Mouse (Mus musculus) liver, embryonic 12.5 days (tissue): Measurements from ENCODE around the gene Clec4e. TPM values are rescaled to one million over a fixed set of nuclear protein-coding genes. Genes with fewer than 3 reads are reported as not detected.
"Not testable (repeated sequence)": the region's sequence is repeated elsewhere in the genome, so short reads cannot be mapped to it uniquely, and the experiment has no call there.

ENCODE experiments used
- ATAC-seq: fragments of 200-750 bp; cut with Nextera tagmentation; 2 replicates; pipeline ENCODE4 v1.8.0; 2017; ENCODE audit warnings: moderate number of reproducible peaks, mild to moderate bottlenecking, moderate library complexity
- H3K27ac ChIP-seq: fragments of 300-500 bp; sonication (generic); 2 replicates; pipeline ENCODE4 v1.5.1; 2016; ENCODE audit warnings: mild to moderate bottlenecking
- H3K27me3 ChIP-seq: fragments of 300-500 bp; sonication (generic); replicated peaks from 2 replicates; pipeline ENCODE4 v1.6.1; 2016; ENCODE audit warnings: mild to moderate bottlenecking, moderate library complexity
- H3K36me3 ChIP-seq: fragments of 300-500 bp; sonication (generic); 2 replicates; pipeline ENCODE4 v1.6.1; 2016; ENCODE audit warnings: mild to moderate bottlenecking, moderate library complexity
- H3K4me1 ChIP-seq: fragments of 300-500 bp; sonication (generic); 2 replicates; pipeline ENCODE4 v1.6.1; 2016
- H3K4me2 ChIP-seq: fragments of 300-500 bp; sonication (generic); 2 replicates; pipeline ENCODE4 v1.6.1; 2016; ENCODE audit warnings: mild to moderate bottlenecking, moderate library complexity
- H3K4me3 ChIP-seq: fragments of 300-500 bp; sonication (generic); 2 replicates; pipeline ENCODE4 v1.5.1; 2016; ENCODE audit warnings: mild to moderate bottlenecking, moderate library complexity
- H3K9ac ChIP-seq: fragments of 300-500 bp; sonication (generic); 2 replicates; pipeline ENCODE4 v1.6.1; 2016; ENCODE audit warnings: mild to moderate bottlenecking, moderate library complexity
- H3K9me3 ChIP-seq: fragments of 300-500 bp; sonication (generic); replicated peaks from 2 replicates; pipeline ENCODE4 v1.6.1; 2016; ENCODE audit warnings: mild to moderate bottlenecking, moderate library complexity
- WGBS: fragments of 180-500 bp; shearing (Covaris S2); methylation state at CpG from one replicate; pipeline ENCODE4 v1.1.7; 2016; ENCODE audit not compliant: insufficient replicate concordance; 5-methylcytosine and 5-hydroxymethylcytosine counted together
- polyA plus RNA-seq: library from polyadenylated mRNA; unstranded; fragments of >200 nt; fragmentation: Nextera tagmentation; extraction: Ambion mirVana; gene quantifications from 2 replicates; pipeline ENCODE4 v1.2.1, GENCODE M21; 2016

The Clec4e gene
- polyA plus RNA-seq, 1 experiment from 2014 or later, result 0.60 TPM

DNA sequence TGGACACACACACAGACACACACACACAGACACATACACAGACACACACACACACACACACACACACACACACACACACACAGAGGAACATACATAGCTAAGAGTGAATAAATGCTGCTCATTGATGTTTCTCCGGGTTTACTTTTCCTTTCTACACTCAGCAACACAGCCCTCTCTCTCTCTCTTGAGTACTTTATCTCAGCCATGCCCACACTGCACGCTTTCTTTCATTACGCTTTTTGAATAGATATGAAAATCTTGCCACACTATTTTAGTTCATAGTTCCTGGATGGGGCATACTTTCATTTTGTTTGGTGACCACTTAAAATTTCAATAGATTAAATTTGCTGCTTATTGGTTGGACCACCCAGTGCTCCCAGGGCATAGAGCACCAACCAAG is 25.5 kb downstream of the Clec4e start:
- 65% methylated on average over 3 of the region's 3 CpGs for WGBS
- no peak overlapping the region for H3K4me2 ChIP-seq
- H3K36me3 ChIP-seq, result no peaks in the 10 kb centered on the region
- peaks cover 7% of the 10 kb centered on the region; the same call in 1 of the 2 replicates for H3K4me1 ChIP-seq
- no peak overlapping the region for H3K9ac ChIP-seq
- H3K27ac ChIP-seq, result no peak overlapping the region
- no peak for ATAC-seq
- H3K9me3 ChIP-seq, result no peaks in the 10 kb centered on the region
- no peaks in the 10 kb centered on the region for H3K27me3 ChIP-seq
- H3K4me3 ChIP-seq, result no peak overlapping the region

DNA sequence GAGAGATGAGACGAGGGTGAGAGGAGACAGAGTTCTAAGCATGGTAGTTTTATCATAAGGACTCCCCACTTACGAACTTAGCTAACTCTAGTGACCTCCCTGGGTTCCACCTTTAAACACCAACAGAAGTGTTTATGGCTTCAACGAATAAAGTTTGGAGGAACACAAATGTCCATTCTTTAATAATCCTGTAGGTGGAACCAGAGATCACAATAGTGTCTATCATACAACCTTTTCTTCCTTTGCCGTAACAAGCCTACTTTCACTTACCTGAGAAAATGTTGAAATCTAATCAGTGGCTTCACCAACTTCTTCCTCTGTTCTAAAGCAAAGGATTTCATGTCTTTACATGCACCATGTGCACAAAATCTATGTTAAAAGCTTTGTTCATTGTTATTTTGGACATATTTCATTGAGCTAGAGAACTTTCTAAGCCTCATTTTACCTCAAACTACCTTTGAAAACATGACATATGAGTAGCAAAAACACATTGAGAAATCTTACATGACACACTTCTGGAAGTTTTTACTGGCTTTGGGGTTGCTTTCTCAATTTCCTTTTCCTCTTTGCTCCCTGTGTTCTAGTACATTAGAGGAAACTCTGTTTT is 28.0 kb downstream of the Clec4e start, which contains the start of gene Clec4d:
Gene Clec4d, plus strand, starts transcription at position 557 of the 607 bp plus-strand sequence.
- no peak for ATAC-seq

DNA sequence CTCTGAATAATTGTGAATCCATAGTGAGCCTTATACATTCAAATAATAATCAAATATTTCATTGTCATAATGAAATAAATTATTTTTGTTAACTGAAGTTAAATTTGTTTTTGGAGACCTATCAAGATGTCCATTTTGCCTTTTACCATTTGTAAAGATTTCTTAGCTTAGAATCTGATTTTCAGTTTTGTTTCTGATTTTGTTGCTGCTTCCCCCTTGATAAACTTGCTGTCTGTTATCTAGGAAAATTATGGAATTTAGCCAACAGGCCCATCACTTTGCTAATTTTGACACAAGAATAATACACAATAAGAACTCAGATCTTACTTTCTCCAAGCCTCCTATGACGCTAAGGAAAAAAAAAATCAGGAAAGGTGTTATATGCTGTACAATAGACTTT is 28.8 kb downstream of the Clec4e start:
- ATAC-seq, result no peak
- no peaks in the 10 kb centered on the region for H3K4me1 ChIP-seq
- no peaks in the 10 kb centered on the region for H3K36me3 ChIP-seq
- no peak overlapping the region for H3K4me2 ChIP-seq
- no peaks in the 10 kb centered on the region for H3K9me3 ChIP-seq
- no peak overlapping the region for H3K4me3 ChIP-seq
- H3K27ac ChIP-seq, result no peak overlapping the region
- H3K27me3 ChIP-seq, result no peaks in the 10 kb centered on the region
- H3K9ac ChIP-seq, result no peak overlapping the region
- WGBS, result 71% methylated on average over 1 of the region's 1 CpGs

More for the DNA sequence above, 28.0 kb downstream of the Clec4e start, which contains the start of gene Clec4d:
- Histone ChIP-seq H3K27me3 (no peaks in the 10 kb centered on the region), H3K9me3 (no peaks in the 10 kb centered on the region), H3K27ac (no peak within 1 kb of the TSS), H3K4me2 (no peak within 1 kb of the TSS), H3K4me1 (0 out of 2 replicates have a peak, but pooled peaks cover under 1% of the 10 kb centered on the region), H3K9ac (no peak within 1 kb of the TSS), H3K4me3 (no peak within 1 kb of the TSS), H3K36me3 (no peaks in the 10 kb centered on the region)
- 47% methylated on average over 4 of the region's 4 CpGs for WGBS

DNA sequence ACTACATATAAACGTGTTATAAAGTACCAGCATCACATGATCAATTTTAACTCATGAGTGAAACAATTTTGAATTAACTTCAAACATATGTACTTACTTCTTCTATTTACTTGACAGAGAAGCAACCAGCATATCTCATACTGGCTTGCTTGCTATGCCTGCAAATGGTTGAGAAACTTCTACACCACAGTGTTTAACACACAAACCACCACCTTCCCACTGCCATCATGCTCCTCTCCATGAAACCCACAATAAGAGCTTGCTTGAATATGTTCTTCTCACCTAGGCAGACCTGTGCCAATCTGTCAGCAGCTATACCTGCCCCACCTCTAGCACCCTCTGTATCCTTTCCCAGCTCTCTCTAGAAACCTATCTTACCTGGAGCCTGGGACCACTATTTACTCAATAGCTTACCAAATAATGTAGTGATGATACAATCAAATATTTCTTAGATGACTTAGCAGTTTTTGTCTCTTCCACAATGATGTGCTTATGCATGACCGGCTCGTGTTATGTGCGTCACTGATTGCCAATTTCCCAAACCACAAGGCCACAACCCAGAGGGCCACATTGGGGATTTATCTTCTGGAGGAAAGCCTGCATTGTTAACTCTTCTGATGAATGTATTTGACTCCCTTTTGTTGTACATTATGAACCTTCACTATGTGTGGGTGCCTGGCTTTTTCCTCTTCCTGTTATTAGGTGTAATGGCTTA is 29.6 kb downstream of the Clec4e start:
- 47% methylated on average over 4 of the region's 4 CpGs for WGBS
- Histone ChIP-seq H3K9ac (no peak overlapping the region), H3K4me2 (no peak overlapping the region), H3K4me1 (no peaks in the 10 kb centered on the region), H3K4me3 (no peak overlapping the region), H3K36me3 (no peaks in the 10 kb centered on the region), H3K9me3 (no peaks in the 10 kb centered on the region), H3K27ac (no peak overlapping the region), H3K27me3 (no peaks in the 10 kb centered on the region)
- ATAC-seq, result no peak

DNA sequence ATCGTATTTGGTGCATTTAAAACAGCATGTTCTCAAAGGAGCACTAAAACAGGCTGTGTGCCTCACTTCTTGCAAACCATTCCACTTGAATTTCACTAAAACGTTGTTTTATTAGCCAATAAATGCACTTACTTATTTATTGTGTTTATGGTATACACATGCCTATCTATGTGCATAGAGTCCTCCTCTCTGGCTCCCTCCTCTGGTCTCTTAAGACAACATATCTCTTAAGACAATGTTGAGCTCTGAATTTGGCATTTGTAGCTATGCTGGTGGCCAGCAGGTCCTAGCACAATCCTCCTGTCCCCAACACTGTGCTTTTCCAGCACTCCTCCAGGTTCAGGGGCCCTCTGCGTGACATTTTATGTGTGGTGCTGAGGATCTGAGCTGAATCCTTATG is 30.7 kb downstream of the Clec4e start:
- Histone ChIP-seq H3K4me3 (no peak overlapping the region), H3K9me3 (no peaks in the 10 kb centered on the region), H3K9ac (no peak overlapping the region), H3K4me1 (no peaks in the 10 kb centered on the region), H3K4me2 (no peak overlapping the region), H3K27ac (no peak overlapping the region), H3K27me3 (no peaks in the 10 kb centered on the region), H3K36me3 (no peaks in the 10 kb centered on the region)
- ATAC-seq, result no peak
- 58% methylated on average over 3 of the region's 3 CpGs for WGBS

DNA sequence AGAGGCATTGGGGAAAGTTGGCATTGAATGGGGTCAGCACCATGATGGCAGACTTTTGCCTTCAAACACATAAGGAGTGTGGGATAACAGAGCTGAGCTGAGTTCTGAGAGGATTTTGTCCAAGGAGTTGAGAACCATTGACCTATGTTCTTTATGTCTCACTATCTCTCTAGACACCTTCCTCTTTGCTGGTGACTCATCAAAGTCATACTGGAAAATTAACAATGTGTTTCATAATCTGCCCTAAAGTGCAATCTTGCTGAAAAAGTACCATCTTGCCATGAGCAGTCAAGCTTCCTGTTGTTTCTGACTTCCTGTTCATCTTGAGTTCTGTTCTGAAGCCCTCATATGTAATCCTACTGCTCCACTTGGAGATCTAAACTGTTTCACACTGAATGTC is 36.9 kb downstream of the Clec4e start:
- no peak overlapping the region for H3K9ac ChIP-seq
- no peaks in the 10 kb centered on the region for H3K27me3 ChIP-seq
- H3K36me3 ChIP-seq, result no peaks in the 10 kb centered on the region
- no peak overlapping the region for H3K27ac ChIP-seq
- no peaks in the 10 kb centered on the region for H3K9me3 ChIP-seq
- no peak; the same call in 1 of the 2 replicates for ATAC-seq
- H3K4me3 ChIP-seq, result no peak overlapping the region
- H3K4me1 ChIP-seq, result no peaks in the 10 kb centered on the region
- no peak overlapping the region for H3K4me2 ChIP-seq

DNA sequence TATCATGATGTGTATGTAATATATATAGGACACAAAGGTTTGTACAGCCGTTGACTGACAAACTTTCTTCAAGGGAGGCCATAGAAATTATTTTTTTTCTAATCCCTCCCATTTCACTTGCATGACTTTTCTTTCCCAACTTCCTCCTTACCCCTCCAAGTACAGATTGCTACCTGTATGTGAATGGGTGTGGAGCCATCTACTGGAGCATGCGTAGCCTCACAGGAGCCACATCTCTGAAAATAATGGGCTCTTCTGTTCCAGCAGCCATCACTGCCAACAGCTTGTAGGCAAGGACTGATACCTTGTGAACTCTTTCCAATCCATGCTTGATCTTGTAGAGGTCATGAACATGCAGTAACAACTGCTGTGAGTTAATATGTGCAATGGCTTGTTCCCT is 40.8 kb downstream of the Clec4e start:
- WGBS, result 71% methylated on average over 2 of the region's 2 CpGs
- not testable (repeated sequence) for H3K36me3 ChIP-seq, H3K9ac ChIP-seq, ATAC-seq, H3K27me3 ChIP-seq, H3K4me3 ChIP-seq, H3K4me1 ChIP-seq, H3K4me2 ChIP-seq, H3K27ac ChIP-seq, H3K9me3 ChIP-seq

DNA sequence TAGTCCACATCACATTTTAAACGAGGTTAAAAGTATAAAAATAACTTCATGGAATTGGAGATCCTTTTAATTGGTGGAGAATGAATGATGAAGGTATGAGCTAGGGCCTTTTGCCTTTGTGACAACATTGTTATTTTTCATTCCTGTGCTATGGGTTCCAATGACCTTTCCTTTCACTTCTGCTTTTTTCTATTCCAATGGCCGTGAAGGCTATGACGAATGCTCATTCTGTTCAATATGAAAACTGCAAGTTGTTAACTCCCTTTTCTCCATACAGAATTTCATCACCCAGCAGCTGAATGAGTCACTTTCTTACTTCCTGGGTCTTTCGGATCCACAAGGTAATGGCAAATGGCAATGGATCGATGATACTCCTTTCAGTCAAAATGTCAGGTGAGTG is 45.5 kb downstream of the Clec4e start:
- H3K9ac ChIP-seq, result no peak overlapping the region
- no peaks in the 10 kb centered on the region for H3K36me3 ChIP-seq
- 67% methylated on average over 5 of the region's 5 CpGs for WGBS

DNA sequence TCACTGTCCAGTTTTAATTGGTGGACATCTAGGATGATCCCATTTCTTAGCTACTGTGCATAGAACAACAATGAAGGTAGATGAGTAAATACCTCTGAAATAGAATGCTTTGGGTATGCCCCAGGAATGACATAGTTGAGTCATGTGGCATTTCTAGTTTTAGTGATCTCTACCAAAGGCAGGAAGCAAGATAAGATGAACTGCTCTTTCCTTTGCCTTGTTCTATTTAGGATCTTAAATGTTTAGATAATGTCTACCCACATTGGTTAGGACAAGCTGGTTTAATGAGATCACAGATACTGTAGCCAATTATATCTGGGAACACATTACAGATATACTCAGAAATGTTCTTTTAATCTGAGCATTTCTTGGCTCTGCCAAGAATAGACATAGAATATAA is 52.1 kb downstream of the Clec4e start:
- Histone ChIP-seq H3K9me3 (no peaks in the 10 kb centered on the region), H3K4me3 (no peak overlapping the region), H3K27ac (no peak overlapping the region), H3K27me3 (no peaks in the 10 kb centered on the region), H3K36me3 (no peaks in the 10 kb centered on the region), H3K9ac (no peak overlapping the region), H3K4me2 (no peak overlapping the region), H3K4me1 (no peaks in the 10 kb centered on the region)
- no peak for ATAC-seq

More for the DNA sequence above, 45.5 kb downstream of the Clec4e start:
- Histone ChIP-seq H3K27me3 (no peaks in the 10 kb centered on the region), H3K4me2 (no peak overlapping the region), H3K4me3 (no peak overlapping the region), H3K9me3 (no peaks in the 10 kb centered on the region), H3K27ac (no peak overlapping the region), H3K4me1 (no peaks in the 10 kb centered on the region)
- ATAC-seq, result no peak

Other genes with a start within 250 kb of the Clec4e start
- not detected in 2 replicates for gene Clec4b1, start 239.9 kb downstream of the Clec4e start, polyA plus RNA-seq
- 2.5 and 3.3 TPM in 2 replicates for gene Clec4a2, start 183.4 kb downstream of the Clec4e start, polyA plus RNA-seq
- gene Clec4b2, start 117.0 kb downstream of the Clec4e start, polyA plus RNA-seq, result not detected in 2 replicates
- 4.8 and 6.4 TPM in 2 replicates for gene Clec4n, start 60.0 kb downstream of the Clec4e start, polyA plus RNA-seq
- gene Clec4d, start 27.8 kb downstream of the Clec4e start, polyA plus RNA-seq, result 0.71 and 0.98 TPM in 2 replicates
- not detected in 2 replicates for gene Vmn2r19, start 18.5 kb upstream of the Clec4e start, polyA plus RNA-seq
- not detected in 2 replicates for gene Vmn2r20, start 128.2 kb upstream of the Clec4e start, polyA plus RNA-seq
- not detected in 2 replicates for gene Vmn2r21, start 243.5 kb upstream of the Clec4e start, polyA plus RNA-seq